Mouse (Mus musculus): Measurements from ENCODE around the gene Oas1c. TPM values are rescaled to one million over a fixed set of nuclear protein-coding genes. Genes with fewer than 3 reads are reported as not detected.
A peak's percentile ranks its signal among the peaks of the same experiment; 100 is the strongest.
"Not testable (repeated sequence)": the region's sequence is repeated elsewhere in the genome, so short reads cannot be mapped to it uniquely, and the experiment has no call there.

Gene Oas1c
- total RNA-seq, 2 experiments from 2014 or later = 0.17 to 0.28 TPM

DNA sequence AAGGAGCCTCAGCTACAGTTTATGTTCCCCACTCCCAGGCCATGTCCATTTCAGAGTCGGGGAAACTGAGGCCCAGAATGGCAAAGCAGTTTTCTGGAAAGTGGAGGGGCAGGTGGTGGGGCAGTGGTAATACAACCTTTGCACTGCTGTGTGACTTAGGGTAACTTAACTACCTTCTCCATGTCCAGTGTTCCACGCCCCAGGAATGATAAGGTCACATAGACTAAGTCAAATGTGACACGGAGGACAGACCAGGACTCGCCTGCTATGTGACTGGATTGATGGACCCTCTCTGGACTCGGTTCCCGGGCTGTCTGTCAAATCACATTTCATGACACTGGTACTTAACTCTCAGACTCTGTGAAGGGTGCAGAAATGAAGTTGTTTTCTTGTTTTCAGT, 709 bp upstream of the Oas1c start:
- no peak for TF ChIP-seq CTCF (IDR thresholded peaks at IDR 0.05)
- peak overlapping the region; percentile 83 for H3K4me3 ChIP-seq
- peak overlapping the region; percentile 81 for H3K27ac ChIP-seq
- intact Hi-C loops (cut with DNase I) = no loop called here
- no peak for DNase-seq

- intact Hi-C loops (cut with DNase I) = no loop called here
- DNase-seq = no peak
- no peak for TF ChIP-seq CTCF (IDR thresholded peaks at IDR 0.05)
- Histone ChIP-seq H3K27ac (no peak overlapping the region), H3K4me3 (no peak overlapping the region)
Observed at GRCm38 (mm10) chr5:120809171-120809570, 3.1 kb downstream of the Oas1c start.

GRCm38 (mm10) chr5:120806458-120806857, 5.9 kb downstream of the Oas1c start:
- peak; percentile 58 for TF ChIP-seq CTCF (IDR thresholded peaks at IDR 0.05)
- peak; percentile 32 for DNase-seq
- H3K27ac ChIP-seq = no peak overlapping the region
- intact Hi-C loops (cut with DNase I) = no loop called here
- no peak overlapping the region for H3K4me3 ChIP-seq

- Histone ChIP-seq H3K27ac (no peak overlapping the region), H3K4me3 (no peak overlapping the region)
- TF ChIP-seq CTCF (IDR thresholded peaks at IDR 0.05) = no peak
- intact Hi-C loops (cut with DNase I) = no loop called here
- no peak for DNase-seq
Observed at GRCm38 (mm10) chr5:120803596-120803995, 8.7 kb downstream of the Oas1c start.

- H3K27ac ChIP-seq; intact Hi-C loops (cut with DNase I); H3K4me3 ChIP-seq; DNase-seq: not testable (repeated sequence)
Observed at GRCm38 (mm10) chr5:120798943-120799342, 13.4 kb downstream of the Oas1c start.

DNA sequence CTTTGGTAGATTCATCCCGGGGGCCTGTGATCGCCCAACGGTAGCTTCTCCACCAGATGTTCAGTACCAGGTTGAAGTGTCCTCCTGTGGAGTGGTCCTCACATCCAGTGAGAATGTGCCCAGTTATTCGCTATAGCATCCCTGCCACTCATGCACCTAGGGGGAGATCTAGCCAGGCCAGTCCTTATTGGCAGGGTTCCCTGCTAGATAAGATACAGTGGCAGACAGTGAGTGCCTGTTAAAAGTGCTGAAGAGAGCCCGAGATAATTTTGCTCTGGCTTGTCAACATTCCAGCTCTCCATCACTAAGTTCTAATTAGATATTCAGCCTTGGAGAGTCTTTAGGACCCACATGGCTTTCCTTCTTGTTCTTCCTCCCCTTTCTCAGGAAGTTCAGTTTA, 14.2 kb downstream of the Oas1c start:
- DNase-seq; intact Hi-C loops (cut with DNase I); H3K4me3 ChIP-seq; H3K27ac ChIP-seq: not testable (repeated sequence)

DNA sequence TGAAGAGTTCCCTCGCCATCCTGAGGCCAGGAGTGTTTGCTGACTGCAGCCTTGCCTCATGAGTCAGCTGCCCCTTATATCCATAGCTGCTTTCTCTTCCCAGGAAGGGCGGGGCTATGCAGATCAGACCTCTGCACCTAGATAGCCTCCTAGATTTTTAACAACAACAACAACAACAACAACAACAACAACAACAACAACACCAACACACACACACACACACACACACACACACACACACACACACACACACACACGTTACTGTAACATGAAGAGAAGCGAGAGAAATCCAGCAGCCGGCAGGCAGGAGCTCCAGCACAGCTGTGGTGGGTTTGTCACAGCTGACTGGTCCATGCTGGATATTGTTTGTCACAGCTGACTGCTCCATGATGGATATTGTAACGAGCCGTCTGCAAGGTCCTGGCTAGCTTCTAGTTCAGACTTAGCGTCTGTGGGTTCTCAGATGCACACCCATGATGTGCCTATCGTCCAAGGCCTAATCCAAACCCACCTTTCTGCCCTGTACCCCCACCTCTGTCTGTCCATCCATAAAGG, 16.8 kb downstream of the Oas1c start, which contains the start of gene Oas1e:
Oas1e (minus strand) TSS at position 51 of the 555 bp plus-strand sequence.
- H3K4me3 ChIP-seq; H3K27ac ChIP-seq; intact Hi-C loops (cut with DNase I); DNase-seq: not testable (repeated sequence)

- no peak for DNase-seq
- no peak overlapping the region for H3K4me3 ChIP-seq
- H3K27ac ChIP-seq = no peak overlapping the region
- TF ChIP-seq CTCF (IDR thresholded peaks at IDR 0.05) = peak; percentile 72
- intact Hi-C loops (cut with DNase I) = no loop called here
Observed at GRCm38 (mm10) chr5:120793043-120793442, 19.3 kb downstream of the Oas1c start.

GRCm38 (mm10) chr5:120787042-120787441, 25.3 kb downstream of the Oas1c start:
- TF ChIP-seq CTCF (IDR thresholded peaks at IDR 0.05) = no peak
- Histone ChIP-seq H3K27ac (no peak overlapping the region), H3K4me3 (no peak overlapping the region)
- intact Hi-C loops (cut with DNase I) = no loop called here
- DNase-seq = no peak

- TF ChIP-seq CTCF (IDR thresholded peaks at IDR 0.05) = no peak
- intact Hi-C loops (cut with DNase I) = no loop called here
- Histone ChIP-seq H3K4me3 (no peak overlapping the region), H3K27ac (no peak overlapping the region)
- DNase-seq = no peak
Observed at GRCm38 (mm10) chr5:120782446-120782845, 29.9 kb downstream of the Oas1c start.

- DNase-seq = no peak
- no peak overlapping the region for H3K4me3 ChIP-seq
- no peak for TF ChIP-seq CTCF (IDR thresholded peaks at IDR 0.05)
- intact Hi-C loops (cut with DNase I) = no loop called here
- no peak overlapping the region for H3K27ac ChIP-seq
Observed at GRCm38 (mm10) chr5:120781646-120782045, 30.7 kb downstream of the Oas1c start.

GRCm38 (mm10) chr5:120779922-120780321, 32.4 kb downstream of the Oas1c start:
- Histone ChIP-seq H3K4me3 (no peak overlapping the region), H3K27ac (no peak overlapping the region)
- no peak for TF ChIP-seq CTCF (IDR thresholded peaks at IDR 0.05)

GRCm38 (mm10) chr5:120778941-120779340, 33.4 kb downstream of the Oas1c start:
- no peak overlapping the region for H3K27ac ChIP-seq

More at GRCm38 (mm10) chr5:120779922-120780321, 32.4 kb downstream of the Oas1c start:
- intact Hi-C loops (cut with DNase I) = no loop called here
- no peak for DNase-seq

GRCm38 (mm10) chr5:120777478-120777877, 34.8 kb downstream of the Oas1c start, which contains the start of gene Oas3:
TSS of gene Oas3 (minus strand) at chr5:120777661.
- intact Hi-C loops (cut with DNase I) = no loop called here
- no peak within 1 kb of the TSS for H3K4me3 ChIP-seq
- TF ChIP-seq CTCF (IDR thresholded peaks at IDR 0.05) = no peak

More at GRCm38 (mm10) chr5:120778941-120779340, 33.4 kb downstream of the Oas1c start:
- no peak for DNase-seq
- intact Hi-C loops (cut with DNase I) = no loop called here
- H3K4me3 ChIP-seq = no peak overlapping the region
- TF ChIP-seq CTCF (IDR thresholded peaks at IDR 0.05) = no peak

More at GRCm38 (mm10) chr5:120777478-120777877, 34.8 kb downstream of the Oas1c start, which contains the start of gene Oas3:
- no peak for DNase-seq
- no peak within 1 kb of the TSS for H3K27ac ChIP-seq

Measured in gastrocnemius, adult 2 months (tissue).